Mouse (Mus musculus) heart, adult 2 months (tissue): ENCODE measurements at regions not wholly inside any gene's neighbourhood (a gene's known extent, or its start where the extent isn't known, plus 50 kb on each side); places are given as distances from the start of the nearest gene placed in this dataset.

ENCODE experiments used
- DNase-seq, 2 experiments: peaks; one replicate each; pipeline ENCODE4 v3.0.0; 2021
- H3K27ac ChIP-seq: fragments of 200-600 bp; 2 replicates; pipeline ENCODE4 v1.8.1; 2022
- H3K27me3 ChIP-seq: fragments of 200-500 bp; 2 replicates; pipeline ENCODE4 v1.6.1; 2012; ENCODE audit warnings: mild to moderate bottlenecking, low read length, inconsistent platforms, mixed read lengths; ENCODE audit not compliant: control insufficient read depth, insufficient read depth
- H3K36me3 ChIP-seq: fragments of 200-500 bp; 2 replicates; pipeline ENCODE4 v1.6.1; 2012; ENCODE audit warnings: low read length, inconsistent platforms; ENCODE audit not compliant: control insufficient read depth, insufficient read depth
- H3K4me1 ChIP-seq: fragments of 200-500 bp; 2 replicates; pipeline ENCODE4 v1.6.1; 2011; ENCODE audit warnings: low read length; ENCODE audit not compliant: control insufficient read depth, insufficient read depth
- H3K4me3 ChIP-seq: fragments of 200-600 bp; 2 replicates; pipeline ENCODE4 v1.8.1; 2022
- H3K79me2 ChIP-seq: fragments of 200-500 bp; replicated peaks from 2 replicates; pipeline ENCODE4 v1.6.1; 2012; ENCODE audit warnings: mild to moderate bottlenecking, inconsistent platforms, low read length, moderate library complexity, mixed read lengths; ENCODE audit not compliant: control insufficient read depth, insufficient read depth
- H3K9ac ChIP-seq: fragments of 200-500 bp; 2 replicates; pipeline ENCODE4 v1.6.1; 2012; ENCODE audit warnings: low read depth, mild to moderate bottlenecking, control low read depth, inconsistent platforms, low read length, mixed read lengths
- CTCF ChIP-seq: fragments of 200-600 bp; IDR thresholded peaks from 2 replicates; pipeline ENCODE4 v1.8.1; 2022; ENCODE audit warnings: antibody characterized with exemption, mild to moderate bottlenecking, moderate library complexity
- EP300 ChIP-seq: fragments of 200-500 bp; IDR thresholded peaks from 2 replicates; pipeline ENCODE4 v1.6.1; 2011; ENCODE audit warnings: low read depth, low read length, control low read depth; ENCODE audit not compliant: insufficient read depth
- POLR2A ChIP-seq: fragments of 200-500 bp; IDR thresholded peaks from 2 replicates; pipeline ENCODE4 v1.6.1; 2011; ENCODE audit warnings: mild to moderate bottlenecking, low read depth, low read length, control low read depth; ENCODE audit not compliant: insufficient read depth
- WGBS: fragments of 180-500 bp; shearing (Covaris S2); methylation state at CpG from one replicate; pipeline ENCODE4 v1.1.7; 2018; 5-methylcytosine and 5-hydroxymethylcytosine counted together
- intact Hi-C: fragments of 180-260 bp; cut with DNase I; formaldehyde crosslinking; loops from one replicate; pipeline ENCODE4 v1.15.1; 2025

DNA sequence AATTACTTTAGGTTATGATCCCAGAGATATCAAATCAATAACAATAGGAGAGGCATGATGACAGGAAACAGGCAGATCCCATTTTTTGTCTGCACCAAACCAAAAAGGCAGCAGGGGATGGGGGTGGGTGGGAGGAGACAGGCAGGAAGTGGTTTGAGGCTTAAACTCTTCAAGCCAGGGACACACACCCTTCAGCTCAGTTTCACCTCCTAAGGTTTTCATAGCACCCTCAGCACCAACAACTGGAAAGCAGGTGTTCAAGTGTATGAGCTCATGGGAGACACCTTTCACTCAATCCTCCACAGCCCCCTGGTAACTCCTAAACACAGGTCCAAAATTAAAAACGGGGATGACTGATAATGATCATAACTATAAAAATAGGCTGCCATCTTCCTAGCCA is 155.5 kb upstream of the Prkcq start:
- TF ChIP-seq POLR2A: no peak
- no peak for TF ChIP-seq EP300
- 50% methylated on average over 1 of the region's 1 CpGs for WGBS
- Histone ChIP-seq H3K79me2 (no peaks in the 10 kb centered on the region), H3K27ac (no peak overlapping the region), H3K27me3 (no peaks in the 10 kb centered on the region), H3K36me3 (no peaks in the 10 kb centered on the region), H3K9ac (no peak overlapping the region), H3K4me1 (no peaks in the 10 kb centered on the region), H3K4me3 (no peak overlapping the region)
- no peak for DNase-seq
- intact Hi-C loops: no loop called here

DNA sequence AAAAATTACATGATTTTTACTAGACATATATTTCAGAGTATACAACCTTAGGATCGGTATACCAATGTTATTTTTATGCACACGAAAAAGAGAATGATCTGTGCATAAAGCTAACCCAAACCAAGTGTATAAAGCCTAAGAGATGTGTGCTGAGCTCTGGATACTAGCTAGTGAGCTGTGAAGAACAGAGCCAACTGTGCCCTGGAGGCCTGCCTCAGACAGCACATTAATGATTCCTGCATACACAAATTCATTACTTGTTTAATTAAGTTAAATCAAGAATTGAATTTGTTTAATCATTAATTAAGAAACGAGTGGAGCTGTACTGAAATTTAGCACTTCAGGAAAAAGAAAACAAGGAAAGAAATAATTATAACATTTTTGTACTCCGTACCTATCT is 139.0 kb upstream of the Prkcq start:
- intact Hi-C loops: no loop called here
- 64% methylated on average over 4 of the region's 4 CpGs for WGBS

DNA sequence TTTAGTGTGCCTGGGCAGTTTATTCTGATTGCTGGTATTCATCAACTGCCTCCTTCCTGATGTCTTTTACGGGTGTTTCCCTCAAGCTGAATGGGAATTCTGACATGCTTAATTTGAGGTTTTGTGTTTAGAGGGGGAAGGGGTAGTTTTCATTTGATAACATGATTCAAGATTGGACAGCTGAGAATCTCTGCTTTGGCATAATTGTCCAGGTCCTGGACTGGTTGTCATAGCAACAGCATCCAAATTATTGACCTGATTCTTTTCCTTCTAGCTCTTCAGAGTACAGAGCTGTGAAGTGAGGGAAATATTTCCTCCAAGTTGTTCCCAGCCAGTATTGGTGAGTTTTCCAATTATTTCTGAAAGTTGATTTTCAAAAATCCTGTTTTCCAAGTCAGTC is 137.7 kb upstream of the Prkcq start:
- Histone ChIP-seq H3K4me1 (no peaks in the 10 kb centered on the region), H3K9ac (no peak overlapping the region), H3K27me3 (no peaks in the 10 kb centered on the region), H3K36me3 (no peaks in the 10 kb centered on the region), H3K4me3 (no peak overlapping the region), H3K27ac (no peak overlapping the region), H3K79me2 (no peaks in the 10 kb centered on the region)
- 73% methylated on average over 1 of the region's 1 CpGs for WGBS
- no peak for DNase-seq
- intact Hi-C loops: no loop called here
- TF ChIP-seq POLR2A: no peak
- TF ChIP-seq CTCF: no peak
- no peak for TF ChIP-seq EP300

More for the DNA sequence above, 139.0 kb upstream of the Prkcq start:
- H3K4me3 ChIP-seq: no peak overlapping the region
- H3K27ac ChIP-seq: no peak overlapping the region
- no peaks in the 10 kb centered on the region for H3K4me1 ChIP-seq
- DNase-seq: no peak
- no peaks in the 10 kb centered on the region for H3K36me3 ChIP-seq
- H3K27me3 ChIP-seq: no peaks in the 10 kb centered on the region
- H3K9ac ChIP-seq: no peak overlapping the region
- H3K79me2 ChIP-seq: no peaks in the 10 kb centered on the region
- no peak for TF ChIP-seq POLR2A
- no peak for TF ChIP-seq EP300
- TF ChIP-seq CTCF: no peak

DNA sequence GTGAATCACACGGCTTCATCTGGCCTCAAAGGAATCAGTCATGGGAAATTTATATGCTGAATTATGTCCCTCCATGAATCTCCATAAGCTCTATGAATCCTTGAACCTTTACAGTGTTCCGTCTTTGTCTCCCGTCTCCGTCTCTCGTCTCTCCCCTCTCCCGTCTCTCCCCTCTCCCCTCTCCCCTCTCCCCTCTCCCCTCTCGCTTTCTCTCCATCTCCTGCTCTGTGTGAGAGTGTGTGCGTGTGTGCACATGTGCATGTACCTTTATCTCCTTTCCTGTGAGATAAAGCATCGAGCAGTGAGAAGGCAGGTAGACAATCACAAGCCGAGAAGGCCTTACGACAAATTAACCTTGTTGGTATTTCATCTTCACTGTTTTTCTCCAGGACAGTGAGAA is 134.6 kb upstream of the Prkcq start:
- TF ChIP-seq CTCF (no peak), EP300 (no peak), POLR2A (no peak)
- WGBS: 63% methylated on average over 11 of the region's 11 CpGs
- H3K27me3 ChIP-seq: no peaks in the 10 kb centered on the region
- H3K36me3 ChIP-seq: no peaks in the 10 kb centered on the region
- no peaks in the 10 kb centered on the region for H3K4me1 ChIP-seq
- DNase-seq: no peak
- no peak overlapping the region for H3K4me3 ChIP-seq
- H3K9ac ChIP-seq: no peak overlapping the region
- no peaks in the 10 kb centered on the region for H3K79me2 ChIP-seq
- intact Hi-C loops: no loop called here
- H3K27ac ChIP-seq: no peak overlapping the region

DNA sequence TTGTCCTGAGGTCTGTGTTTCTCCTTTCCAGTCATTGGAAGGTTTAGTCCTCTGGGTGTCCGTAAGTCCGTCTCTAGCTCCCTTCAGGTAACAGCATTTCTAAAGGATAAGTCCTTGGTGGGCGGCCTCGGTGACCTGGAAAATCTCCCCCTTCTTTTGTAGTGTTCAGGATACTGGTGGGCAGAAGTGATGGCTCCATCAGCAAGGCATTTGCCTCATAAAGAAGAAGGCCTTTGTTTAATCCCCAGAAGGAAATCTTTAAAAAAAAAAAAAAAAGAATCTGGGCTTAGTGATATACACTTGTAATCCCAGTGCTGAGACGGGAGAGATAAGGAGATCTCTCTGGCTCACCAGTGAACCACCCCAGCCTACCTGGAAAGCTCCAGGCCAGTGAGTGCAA is 133.5 kb upstream of the Prkcq start:
- Histone ChIP-seq H3K27ac (no peak overlapping the region), H3K27me3 (no peaks in the 10 kb centered on the region), H3K4me1 (no peaks in the 10 kb centered on the region), H3K79me2 (no peaks in the 10 kb centered on the region), H3K9ac (no peak overlapping the region), H3K36me3 (no peaks in the 10 kb centered on the region), H3K4me3 (no peak overlapping the region)
- TF ChIP-seq CTCF: no peak
- TF ChIP-seq EP300: no peak
- no peak for TF ChIP-seq POLR2A
- intact Hi-C loops: no loop called here
- no peak for DNase-seq
- WGBS: 82% methylated on average over 5 of the region's 5 CpGs

DNA sequence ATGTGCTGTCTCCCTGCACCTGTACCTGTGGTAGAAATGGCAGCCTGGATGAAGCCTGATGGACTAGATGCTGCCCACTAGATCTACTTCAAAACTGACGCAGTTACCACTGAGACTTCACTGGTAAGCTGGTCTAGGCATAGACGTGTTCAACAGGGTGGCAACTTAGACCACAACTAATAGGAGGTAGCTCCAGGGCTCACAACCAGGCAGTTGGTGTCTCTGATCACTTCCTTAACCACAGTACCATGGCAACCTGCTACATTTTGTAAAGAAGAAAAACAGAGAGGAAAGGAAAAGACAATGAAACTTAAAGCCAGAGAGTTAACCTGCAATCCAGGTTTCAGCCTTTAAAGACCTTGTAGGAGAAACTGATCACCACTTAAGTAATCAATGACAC is 131.9 kb upstream of the Prkcq start:
- DNase-seq: no peak
- WGBS: 70% methylated on average over 2 of the region's 2 CpGs
- intact Hi-C loops: no loop called here

More for the DNA sequence above, 131.9 kb upstream of the Prkcq start:
- TF ChIP-seq CTCF: no peak
- no peak for TF ChIP-seq POLR2A
- TF ChIP-seq EP300: no peak
- Histone ChIP-seq H3K4me1 (no peaks in the 10 kb centered on the region), H3K79me2 (no peaks in the 10 kb centered on the region), H3K27me3 (no peaks in the 10 kb centered on the region), H3K9ac (no peak overlapping the region), H3K4me3 (no peak overlapping the region), H3K36me3 (no peaks in the 10 kb centered on the region), H3K27ac (no peak overlapping the region)
